Mouse (Mus musculus): ENCODE measurements around the gene Gas6. TPM values are rescaled to one million over a fixed set of nuclear protein-coding genes. Genes with fewer than 3 reads are reported as not detected.

Gas6 gene
- polyA plus RNA-seq, 1 experiment from 2014 or later, result 36.8 TPM

GRCm38 (mm10) chr8:13520349-13520748 lies 26.1 kb upstream of the Gas6 start:
- no peak overlapping the region for H3K4me3 ChIP-seq
- H3K9ac ChIP-seq, result no peak overlapping the region
- no peak overlapping the region for H3K4me2 ChIP-seq
- WGBS, result 66% methylated on average over 6 of the region's 6 CpGs
- H3K4me1 ChIP-seq, result no peaks in the 10 kb centered on the region
- no peaks in the 10 kb centered on the region for H3K27me3 ChIP-seq (replicated peaks)
- no peak overlapping the region for H3K27ac ChIP-seq
- no peak for ATAC-seq (replicated peaks)
- H3K36me3 ChIP-seq (replicated peaks), result no peaks in the 10 kb centered on the region
- H3K9me3 ChIP-seq, result no peaks in the 10 kb centered on the region

- H3K9ac ChIP-seq, result no peak overlapping the region
- H3K27me3 ChIP-seq (replicated peaks), result no peaks in the 10 kb centered on the region
- H3K4me1 ChIP-seq, result no peaks in the 10 kb centered on the region
- H3K4me3 ChIP-seq, result no peak overlapping the region
- no peak for ATAC-seq (replicated peaks)
- no peak overlapping the region for H3K4me2 ChIP-seq
- WGBS, result 86% methylated on average over 9 of the region's 9 CpGs
- H3K27ac ChIP-seq, result no peak overlapping the region
- H3K36me3 ChIP-seq (replicated peaks), result no peaks in the 10 kb centered on the region
- no peaks in the 10 kb centered on the region for H3K9me3 ChIP-seq
Observed at GRCm38 (mm10) chr8:13519503-13519902, 25.2 kb upstream of the Gas6 start.

- H3K27ac ChIP-seq, result no peak overlapping the region
- H3K9ac ChIP-seq, result no peak overlapping the region
- H3K9me3 ChIP-seq, result no peaks in the 10 kb centered on the region
- no peak overlapping the region for H3K4me2 ChIP-seq
- no peak overlapping the region for H3K4me3 ChIP-seq
- WGBS, result 91% methylated on average over 6 of the region's 6 CpGs
- no peaks in the 10 kb centered on the region for H3K36me3 ChIP-seq (replicated peaks)
- no peaks in the 10 kb centered on the region for H3K27me3 ChIP-seq (replicated peaks)
- no peak for ATAC-seq (replicated peaks)
- no peaks in the 10 kb centered on the region for H3K4me1 ChIP-seq
Observed at GRCm38 (mm10) chr8:13517284-13517781, 23.0 kb upstream of the Gas6 start.

GRCm38 (mm10) chr8:13516728-13517127 lies 22.4 kb upstream of the Gas6 start:
- H3K4me3 ChIP-seq, result no peak overlapping the region
- H3K9ac ChIP-seq, result no peak overlapping the region
- no peak overlapping the region for H3K27ac ChIP-seq
- H3K36me3 ChIP-seq (replicated peaks), result no peaks in the 10 kb centered on the region
- 88% methylated on average over 5 of the region's 5 CpGs for WGBS
- no peaks in the 10 kb centered on the region for H3K27me3 ChIP-seq (replicated peaks)
- no peak for ATAC-seq (replicated peaks)
- no peaks in the 10 kb centered on the region for H3K4me1 ChIP-seq
- no peak overlapping the region for H3K4me2 ChIP-seq
- H3K9me3 ChIP-seq, result no peaks in the 10 kb centered on the region

- no peak for ATAC-seq (replicated peaks)
- Histone ChIP-seq H3K36me3 (replicated peaks) (no peaks in the 10 kb centered on the region), H3K9me3 (no peaks in the 10 kb centered on the region), H3K27me3 (replicated peaks) (no peaks in the 10 kb centered on the region), H3K4me2 (no peak overlapping the region), H3K27ac (no peak overlapping the region), H3K4me3 (no peak overlapping the region), H3K4me1 (no peaks in the 10 kb centered on the region), H3K9ac (no peak overlapping the region)
- WGBS, result 68% methylated on average over 7 of the region's 7 CpGs
Observed at GRCm38 (mm10) chr8:13516011-13516442, 21.7 kb upstream of the Gas6 start.

- no peak overlapping the region for H3K27ac ChIP-seq
- WGBS, result 77% methylated on average over 5 of the region's 5 CpGs
- H3K4me2 ChIP-seq, result no peak overlapping the region
- H3K36me3 ChIP-seq (replicated peaks), result no peaks in the 10 kb centered on the region
- no peaks in the 10 kb centered on the region for H3K27me3 ChIP-seq (replicated peaks)
- H3K9ac ChIP-seq, result no peak overlapping the region
- ATAC-seq (replicated peaks), result no peak
- no peaks in the 10 kb centered on the region for H3K9me3 ChIP-seq
- H3K4me1 ChIP-seq, result no peaks in the 10 kb centered on the region
- no peak overlapping the region for H3K4me3 ChIP-seq
Observed at GRCm38 (mm10) chr8:13513556-13514370, 19.5 kb upstream of the Gas6 start.

- ATAC-seq (replicated peaks), result no peak
- H3K27ac ChIP-seq, result no peak overlapping the region
- H3K9me3 ChIP-seq, result no peaks in the 10 kb centered on the region
- H3K9ac ChIP-seq, result no peak overlapping the region
- WGBS, result 75% methylated on average over 6 of the region's 6 CpGs
- no peak overlapping the region for H3K4me3 ChIP-seq
- no peaks in the 10 kb centered on the region for H3K4me1 ChIP-seq
- no peaks in the 10 kb centered on the region for H3K27me3 ChIP-seq (replicated peaks)
- H3K4me2 ChIP-seq, result no peak overlapping the region
- H3K36me3 ChIP-seq (replicated peaks), result no peaks in the 10 kb centered on the region
Observed at GRCm38 (mm10) chr8:13512677-13513076, 18.4 kb upstream of the Gas6 start.

- H3K4me1 ChIP-seq, result no peaks in the 10 kb centered on the region
- H3K27me3 ChIP-seq (replicated peaks), result no peaks in the 10 kb centered on the region
- H3K9me3 ChIP-seq, result no peaks in the 10 kb centered on the region
- WGBS, result 61% methylated on average over 5 of the region's 5 CpGs
- H3K36me3 ChIP-seq (replicated peaks), result no peaks in the 10 kb centered on the region
- no peak overlapping the region for H3K27ac ChIP-seq
- H3K4me2 ChIP-seq, result no peak overlapping the region
- H3K9ac ChIP-seq, result no peak overlapping the region
- ATAC-seq (replicated peaks), result no peak
- H3K4me3 ChIP-seq, result no peak overlapping the region
Observed at GRCm38 (mm10) chr8:13512016-13512415, 17.7 kb upstream of the Gas6 start.

GRCm38 (mm10) chr8:13507284-13507937 lies 13.1 kb upstream of the Gas6 start:
- Histone ChIP-seq H3K36me3 (replicated peaks) (no peaks in the 10 kb centered on the region), H3K9me3 (no peaks in the 10 kb centered on the region), H3K27me3 (replicated peaks) (no peaks in the 10 kb centered on the region), H3K9ac (no peak overlapping the region), H3K4me1 (no peaks in the 10 kb centered on the region), H3K4me2 (no peak overlapping the region), H3K27ac (no peak overlapping the region), H3K4me3 (no peak overlapping the region)
- no peak for ATAC-seq (replicated peaks)
- 89% methylated on average over 3 of the region's 3 CpGs for WGBS

GRCm38 (mm10) chr8:13506849-13507248 lies 12.6 kb upstream of the Gas6 start:
- Histone ChIP-seq H3K4me3 (no peak overlapping the region), H3K27ac (no peak overlapping the region), H3K36me3 (replicated peaks) (no peaks in the 10 kb centered on the region), H3K9ac (no peak overlapping the region), H3K9me3 (no peaks in the 10 kb centered on the region), H3K4me1 (no peaks in the 10 kb centered on the region), H3K27me3 (replicated peaks) (no peaks in the 10 kb centered on the region), H3K4me2 (no peak overlapping the region)
- no peak for ATAC-seq (replicated peaks)
- WGBS, result 50% methylated on average over 4 of the region's 4 CpGs

GRCm38 (mm10) chr8:13504894-13505674 lies 10.8 kb upstream of the Gas6 start:
- Histone ChIP-seq H3K4me3 (no peak overlapping the region), H3K27me3 (replicated peaks) (no peaks in the 10 kb centered on the region), H3K27ac (no peak overlapping the region), H3K9ac (no peak overlapping the region), H3K4me2 (no peak overlapping the region), H3K4me1 (no peaks in the 10 kb centered on the region), H3K9me3 (no peaks in the 10 kb centered on the region), H3K36me3 (replicated peaks) (no peaks in the 10 kb centered on the region)
- ATAC-seq (replicated peaks), result no peak

- Histone ChIP-seq H3K9ac (no peak overlapping the region), H3K4me1 (no peaks in the 10 kb centered on the region), H3K9me3 (no peaks in the 10 kb centered on the region), H3K27me3 (replicated peaks) (no peaks in the 10 kb centered on the region), H3K4me2 (no peak overlapping the region), H3K27ac (no peak overlapping the region), H3K36me3 (replicated peaks) (no peaks in the 10 kb centered on the region), H3K4me3 (no peak overlapping the region)
- no peak for ATAC-seq (replicated peaks)
- WGBS, result 86% methylated on average over 8 of the region's 8 CpGs
Observed at GRCm38 (mm10) chr8:13503936-13504606, 9.8 kb upstream of the Gas6 start.

All from midbrain, embryonic 15.5 days (tissue).